Mouse (Mus musculus) MEL (cell line): ENCODE measurements around the gene Cort. TPM values are rescaled to one million over a fixed set of nuclear protein-coding genes. Genes with fewer than 3 reads are reported as not detected.

Experiments
- DNase-seq: peaks from one replicate; pipeline ENCODE4 v3.0.0; 2011; ENCODE audit warnings: low read depth, low spot score
- H3K27ac ChIP-seq: 2 replicates; pipeline ENCODE4 v1.5.1; 2012; ENCODE audit warnings: low read depth, mild to moderate bottlenecking, control low read depth, low read length, moderate library complexity; ENCODE audit not compliant: control insufficient read depth
- H3K27me3 ChIP-seq, 2 experiments: fragments of 150-350 bp in 1 of 2; sonication (generic) in 1 of 2; 2 replicates each; pipeline ENCODE4 v1.6.1; 2012; ENCODE audit warnings: low read length in 2 of 2, mild to moderate bottlenecking in 2 of 2, improper control_type of control experiment in 1 of 2, moderate library complexity in 1 of 2; ENCODE audit not compliant: insufficient read depth in 2 of 2, control insufficient read depth in 1 of 2
- H3K36me3 ChIP-seq, 2 experiments: 2 replicates each; pipeline ENCODE4 v1.6.1; 2012 to 2014; ENCODE audit warnings: low read length in 2 of 2, improper control_type of control experiment in 1 of 2, inconsistent platforms in 1 of 2, mild to moderate bottlenecking in 1 of 2; ENCODE audit not compliant: insufficient read depth in 2 of 2, control insufficient read depth in 1 of 2
- H3K4me1 ChIP-seq, 2 experiments: fragments of 150-350 bp in 1 of 2; sonication (generic) in 1 of 2; 2 replicates each; pipeline ENCODE4 v1.6.1; 2012; ENCODE audit warnings: low read length in 2 of 2, improper control_type of control experiment in 1 of 2, mild to moderate bottlenecking in 1 of 2; ENCODE audit not compliant: insufficient read depth in 2 of 2, control insufficient read depth in 1 of 2
- H3K4me3 ChIP-seq, 2 experiments: fragments of 150-350 bp in 1 of 2; sonication (generic) in 1 of 2; 2 replicates each; pipeline ENCODE4 v1.5.1; 2012; ENCODE audit warnings: low read depth in 2 of 2, low read length in 2 of 2, mild to moderate bottlenecking in 2 of 2, moderate library complexity in 2 of 2, control low read depth in 1 of 2, improper control_type of control experiment in 1 of 2; ENCODE audit not compliant: control insufficient read depth in 1 of 2, insufficient read depth in 1 of 2
- H3K79me2 ChIP-seq: 2 replicates; pipeline ENCODE4 v1.6.1; 2012; ENCODE audit warnings: mild to moderate bottlenecking, low read length, moderate library complexity; ENCODE audit not compliant: control insufficient read depth, poor library complexity, insufficient read depth
- H3K9ac ChIP-seq: 2 replicates; pipeline ENCODE4 v1.6.1; 2012; ENCODE audit warnings: low read depth, mild to moderate bottlenecking, control low read depth, low read length, moderate library complexity; ENCODE audit not compliant: control insufficient read depth, poor library complexity, severe bottlenecking
- H3K9me3 ChIP-seq: fragments of 150-350 bp; sonication (generic); replicated peaks from 2 replicates; pipeline ENCODE4 v1.6.1; 2012; ENCODE audit warnings: mild to moderate bottlenecking, low read length, improper control_type of control experiment, moderate library complexity; ENCODE audit not compliant: insufficient read depth
- BHLHE40 ChIP-seq: IDR thresholded peaks from 2 replicates; pipeline ENCODE4 v1.6.1; 2012; ENCODE audit warnings: low read depth, mild to moderate bottlenecking, inconsistent platforms, low read length, improper control_type of control experiment, borderline replicate concordance
- CHD1 ChIP-seq: IDR thresholded peaks from 2 replicates; pipeline ENCODE4 v1.6.1; 2012; ENCODE audit warnings: low read depth, mild to moderate bottlenecking, inconsistent platforms, low read length, improper control_type of control experiment
- CHD2 ChIP-seq: IDR thresholded peaks from 2 replicates; pipeline ENCODE4 v1.6.1; 2011; ENCODE audit warnings: low read length, improper control_type of control experiment
- CTCF ChIP-seq, 3 experiments: IDR thresholded peaks in 2 of 3; conservative IDR thresholded peaks in 1 of 3; 2 replicates each; pipeline ENCODE4 v1.5.1; 2011 to 2012; ENCODE audit warnings: low read length in 3 of 3, low read depth in 2 of 3, mild to moderate bottlenecking in 2 of 3, improper control_type of control experiment in 1 of 3, inconsistent platforms in 1 of 3, mixed read lengths in 1 of 3, moderate library complexity in 1 of 3; ENCODE audit not compliant: control insufficient read depth in 1 of 3, insufficient read depth in 1 of 3, poor library complexity in 1 of 3, severe bottlenecking in 1 of 3
- ELF1 ChIP-seq: IDR thresholded peaks from 2 replicates; pipeline ENCODE4 v1.6.1; 2014; ENCODE audit warnings: low read depth, mild to moderate bottlenecking, inconsistent platforms, low read length, improper control_type of control experiment, moderate library complexity
- GABPA ChIP-seq: IDR thresholded peaks from 2 replicates; pipeline ENCODE4 v1.6.1; 2012; ENCODE audit warnings: low read depth, mild to moderate bottlenecking, inconsistent platforms, low read length, improper control_type of control experiment, moderate library complexity
- GATA1 ChIP-seq: IDR thresholded peaks from 2 replicates; pipeline ENCODE4 v1.6.1; 2011; ENCODE audit warnings: low read depth, low read length, improper control_type of control experiment
- HCFC1 ChIP-seq: IDR thresholded peaks from 2 replicates; pipeline ENCODE4 v1.6.1; 2012; ENCODE audit warnings: low read depth, mild to moderate bottlenecking, inconsistent platforms, low read length, improper control_type of control experiment, moderate library complexity
- MAFK ChIP-seq: IDR thresholded peaks from 2 replicates; pipeline ENCODE4 v1.6.1; 2011; ENCODE audit warnings: low read depth, mild to moderate bottlenecking, low read length, improper control_type of control experiment, borderline replicate concordance
- MAX ChIP-seq: IDR thresholded peaks from 2 replicates; pipeline ENCODE4 v1.6.1; 2011; ENCODE audit warnings: low read length, improper control_type of control experiment
- MAZ ChIP-seq: IDR thresholded peaks from 2 replicates; pipeline ENCODE4 v1.6.1; 2012; ENCODE audit warnings: low read depth, mild to moderate bottlenecking, inconsistent platforms, low read length, improper control_type of control experiment
- MEF2A ChIP-seq: IDR thresholded peaks from 2 replicates; pipeline ENCODE4 v1.6.1; 2014; ENCODE audit warnings: low read depth, mild to moderate bottlenecking, inconsistent platforms, low read length, improper control_type of control experiment; ENCODE audit not compliant: poor library complexity, insufficient replicate concordance, severe bottlenecking; ENCODE audit errors: extremely low read depth
- MXI1 ChIP-seq: IDR thresholded peaks from 2 replicates; pipeline ENCODE4 v1.6.1; 2011; ENCODE audit warnings: mild to moderate bottlenecking, low read depth, low read length, improper control_type of control experiment
- MYC ChIP-seq: IDR thresholded peaks from 2 replicates; pipeline ENCODE4 v1.6.1; 2011; ENCODE audit warnings: low read depth, mild to moderate bottlenecking, low read length, improper control_type of control experiment, moderate library complexity
- POLR2A ChIP-seq, 2 experiments: IDR thresholded peaks; 2 replicates each; pipeline ENCODE4 v1.6.1; 2011 to 2012; ENCODE audit warnings: low read length in 2 of 2, mild to moderate bottlenecking in 2 of 2, control low read depth in 1 of 2, improper control_type of control experiment in 1 of 2, low read depth in 1 of 2, moderate library complexity in 1 of 2; ENCODE audit not compliant: control insufficient read depth in 1 of 2, insufficient read depth in 1 of 2, poor library complexity in 1 of 2
- POLR2AphosphoS2 ChIP-seq: IDR thresholded peaks from 2 replicates; pipeline ENCODE4 v1.6.1; 2011; ENCODE audit warnings: low read length, improper control_type of control experiment
- POLR2AphosphoS5 ChIP-seq: IDR thresholded peaks from 2 replicates; pipeline ENCODE4 v1.6.1; 2012; ENCODE audit warnings: low read depth, borderline replicate concordance, mild to moderate bottlenecking, inconsistent platforms, low read length, moderate library complexity, mixed read lengths
- RAD21 ChIP-seq: IDR thresholded peaks from 2 replicates; pipeline ENCODE4 v1.6.1; 2011; ENCODE audit warnings: mild to moderate bottlenecking, low read depth, low read length, improper control_type of control experiment
- SIN3A ChIP-seq: IDR thresholded peaks from 2 replicates; pipeline ENCODE4 v1.6.1; 2012; ENCODE audit warnings: low read length, improper control_type of control experiment, inconsistent platforms
- SMC3 ChIP-seq: IDR thresholded peaks from 2 replicates; pipeline ENCODE4 v1.6.1; 2011; ENCODE audit warnings: low read depth, low read length, improper control_type of control experiment
- TAL1 ChIP-seq: IDR thresholded peaks from 2 replicates; pipeline ENCODE4 v1.6.1; 2012; ENCODE audit warnings: mild to moderate bottlenecking, inconsistent platforms, low read length, moderate library complexity, mixed read lengths
- TBP ChIP-seq: IDR thresholded peaks from 2 replicates; pipeline ENCODE4 v1.8.0; 2011; ENCODE audit warnings: low read depth, low read length, improper control_type of control experiment
- TCF12 ChIP-seq: IDR thresholded peaks from 2 replicates; pipeline ENCODE4 v1.6.1; 2014; ENCODE audit warnings: low read depth, mild to moderate bottlenecking, inconsistent platforms, low read length, improper control_type of control experiment, moderate library complexity
- UBTF ChIP-seq: IDR thresholded peaks from 2 replicates; pipeline ENCODE4 v1.6.1; 2012; ENCODE audit warnings: low read depth, mild to moderate bottlenecking, inconsistent platforms, low read length, improper control_type of control experiment, moderate library complexity, borderline replicate concordance; ENCODE audit not compliant: insufficient read depth
- USF1 ChIP-seq: IDR thresholded peaks from 2 replicates; pipeline ENCODE4 v1.6.1; 2014; ENCODE audit warnings: low read depth, mild to moderate bottlenecking, inconsistent platforms, low read length, improper control_type of control experiment, moderate library complexity
- USF2 ChIP-seq, 2 experiments: IDR thresholded peaks; 2 replicates each; pipeline ENCODE4 v1.6.1; 2011 to 2012; ENCODE audit warnings: improper control_type of control experiment in 2 of 2, low read length in 2 of 2, borderline replicate concordance in 1 of 2, inconsistent platforms in 1 of 2, low read depth in 1 of 2, mild to moderate bottlenecking in 1 of 2; ENCODE audit not compliant: insufficient read depth in 1 of 2
- ZKSCAN1 ChIP-seq: IDR thresholded peaks from 2 replicates; pipeline ENCODE4 v1.6.1; 2012; ENCODE audit warnings: low read depth, mild to moderate bottlenecking, inconsistent platforms, low read length, improper control_type of control experiment, moderate library complexity
- polyA plus RNA-seq, 2 experiments: library from polyadenylated mRNA; stranded (reverse) in 1 of 2; unstranded in 1 of 2; fragments of >175 nt in 1 of 2; fragments of >200 nt in 1 of 2; gene quantifications; 2 replicates each; pipeline versions ENCODE4 v1.2.1 to v1.2.4; 2012; ENCODE audit warnings: low replicate concordance in 2 of 2, low read depth in 1 of 2; ENCODE audit not compliant: insufficient read length in 2 of 2, insufficient read depth in 1 of 2, missing spikeins in 1 of 2
- total RNA-seq: library from RNA; depleted of rRNA; stranded (reverse); fragments of 300-350 nt; gene quantifications from 2 replicates; pipeline ENCODE4 v1.2.3, GENCODE M21; 2012

Gene Cort
- total and polyA plus RNA-seq, 3 experiments = 0.39 to 2.0 TPM; not detected in 1

GRCm38 (mm10) chr4:149131021-149131752 lies 4.6 kb upstream of the Cort start:
- Histone ChIP-seq H3K36me3 (peaks cover 0 to 2% of the 10 kb centered on the region in 2 experiments; a peak in 3 of 4 replicates), H3K27me3 (no peaks in the 10 kb centered on the region), H3K4me3 (no peak overlapping the region), H3K27ac (no peak overlapping the region), H3K79me2 (no peaks in the 10 kb centered on the region), H3K9me3 (no peaks in the 10 kb centered on the region), H3K9ac (no peak overlapping the region), H3K4me1 (peaks cover 0 to 1% of the 10 kb centered on the region in 2 experiments; a peak in 1 of 4 replicates)
- TF ChIP-seq CHD2 (no peak), SMC3 (no peak), MAFK (no peak), TCF12 (no peak), USF1 (no peak), SIN3A (no peak), MXI1 (no peak), BHLHE40 (no peak), GABPA (no peak), ZKSCAN1 (no peak), TBP (no peak), CHD1 (no peak), POLR2AphosphoS5 (no peak)
- DNase-seq = no peak

DNA sequence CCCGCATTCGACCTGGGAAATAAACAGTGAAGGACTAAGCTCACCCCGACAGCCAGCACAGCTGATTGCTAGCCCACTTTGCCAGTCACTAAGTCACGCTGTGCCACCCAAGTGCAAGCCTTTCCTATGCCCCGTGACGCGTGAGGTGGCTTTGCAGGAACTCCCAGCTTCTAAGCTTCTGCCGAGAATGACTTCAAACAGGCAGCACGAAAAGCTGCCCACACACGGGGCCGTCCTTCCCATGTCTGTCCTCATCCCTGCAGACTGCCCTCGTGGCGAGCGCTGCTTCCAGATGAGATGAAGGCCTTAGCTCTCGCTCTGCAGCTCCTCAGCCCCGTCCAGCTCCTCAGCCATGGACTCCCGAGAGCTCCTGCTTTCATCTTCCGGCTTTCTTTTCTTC lies 1.9 kb upstream of the Cort start:
- H3K4me3 ChIP-seq = no peak overlapping the region
- no peak for DNase-seq
- H3K79me2 ChIP-seq = no peaks in the 10 kb centered on the region
- no peaks in the 10 kb centered on the region for H3K36me3 ChIP-seq
- H3K27me3 ChIP-seq = no peaks in the 10 kb centered on the region
- H3K9ac ChIP-seq = no peak overlapping the region
- TF ChIP-seq UBTF (no peak), TAL1 (no peak), SIN3A (no peak), RAD21 (no peak), CTCF (IDR thresholded peaks at IDR 0.05 in 2 of 3, conservative IDR thresholded peaks at IDR 0.05 in 1 of 3; ENCODE audit: control insufficient read depth in 1 of 3, insufficient read depth in 1 of 3, low read depth in 2 of 3, low read length in 3 of 3, poor library complexity in 1 of 3, severe bottlenecking in 1 of 3) (no peak), ELF1 (no peak), MEF2A (no peak), GABPA (no peak), HCFC1 (no peak), MXI1 (no peak), USF2 (IDR thresholded peaks at IDR 0.05; ENCODE audit: borderline replicate concordance in 1 of 2, insufficient read depth in 1 of 2, low read depth in 1 of 2, low read length in 2 of 2) (no peak), GATA1 (no peak), MAFK (no peak), MAX (no peak), MAZ (no peak), POLR2A (IDR thresholded peaks at IDR 0.05; ENCODE audit: control insufficient read depth in 1 of 2, insufficient read depth in 1 of 2, low read depth in 1 of 2, low read length in 2 of 2, poor library complexity in 1 of 2) (no peak), CHD2 (no peak), MYC (no peak), POLR2AphosphoS2 (no peak)
- no peaks in the 10 kb centered on the region for H3K4me1 ChIP-seq
- H3K27ac ChIP-seq = no peak overlapping the region
- H3K9me3 ChIP-seq = no peaks in the 10 kb centered on the region
